8 mouse cellular contexts compared by ENCODE assay signal in genomic region chr9:41461742-41462141, GRCm38 (mm10).
DNase-seq lines count a peak whose midpoint lies in the region.

No protein-coding gene starts in this region.

- WGBS in hindbrain, embryonic 10.5 days = 11% methylated on average over 11 of the region's 11 CpGs

- H3K36me3 ChIP-seq in hindbrain, embryonic 10.5 days = peaks cover 45% of the 10 kb centered on the region

- no peaks in the 10 kb centered on the region for H3K27me3 ChIP-seq in hindbrain, embryonic 10.5 days (ENCODE audit: insufficient read depth, poor library complexity, severe bottlenecking)

- no peak overlapping the region for H3K4me3 ChIP-seq in hindbrain, embryonic 10.5 days

- peak overlapping the region; percentile 82 for H3K27ac ChIP-seq in hindbrain, embryonic 10.5 days

- H3K4me1 ChIP-seq in hindbrain, embryonic 10.5 days (replicated peaks) = peaks cover 16% of the 10 kb centered on the region

- H3K9me3 ChIP-seq in hindbrain, embryonic 10.5 days = no peaks in the 10 kb centered on the region

- DNase-seq in MN1 (ENCODE audit: low spot score) = peak; percentile 92
- peak; percentile 73 for DNase-seq in cerebellum, adult 8-10 months
- DNase-seq in frontal cortex, adult 2 months (ENCODE audit: extremely low spot score in 1 of 2, low spot score in 1 of 2) = peak; percentile 57 to 92
- peak; percentile 90 for DNase-seq in hindbrain, embryonic 10.5 days (ENCODE audit: low spot score)
- peak; percentile 95 for DNase-seq in layer of hippocampus, postnatal 10 days (ENCODE audit: low spot score in 2 of 2)
- peak; percentile 91 for DNase-seq in lung, postnatal 25 days (ENCODE audit: low spot score)
- peak; percentile 65 for DNase-seq in retina, postnatal 7 days (ENCODE audit: low read depth, low spot score)
- peak; percentile 69 to 84 for DNase-seq in urinary bladder, adult 18-20 months (ENCODE audit: low spot score in 2 of 2)
